Mouse (Mus musculus) lung, postnatal 0 days (tissue): Measurements from ENCODE around the gene Galnt11. TPM values are rescaled to one million over a fixed set of nuclear protein-coding genes. Genes with fewer than 3 reads are reported as not detected.

Experiments
- ATAC-seq: fragments of 200-750 bp; cut with Nextera tagmentation; 2 replicates; pipeline ENCODE4 v1.8.0; 2017; ENCODE audit warnings: moderate library complexity
- DNase-seq: peaks from one replicate; pipeline ENCODE4 v3.0.0-alpha.2; 2016; ENCODE audit warnings: low spot score
- H3K27ac ChIP-seq: fragments of 300-500 bp; sonication (generic); 2 replicates; pipeline ENCODE4 v1.5.1; 2014; ENCODE audit warnings: antibody characterized with exemption, mild to moderate bottlenecking, low read length, mixed read lengths
- H3K27me3 ChIP-seq: fragments of 300-500 bp; sonication (generic); replicated peaks from 2 replicates; pipeline ENCODE4 v1.6.1; 2014; ENCODE audit warnings: low read length, mixed read lengths; ENCODE audit not compliant: insufficient read depth
- H3K36me3 ChIP-seq: fragments of 300-500 bp; sonication (generic); 2 replicates; pipeline ENCODE4 v1.6.1; 2014; ENCODE audit warnings: low read length, mixed read lengths; ENCODE audit not compliant: insufficient read depth
- H3K4me1 ChIP-seq: fragments of 300-500 bp; sonication (generic); 2 replicates; pipeline ENCODE4 v1.6.1; 2014; ENCODE audit warnings: antibody characterized with exemption, low read depth, low read length, mixed read lengths; ENCODE audit not compliant: insufficient read depth
- H3K4me2 ChIP-seq: fragments of 300-500 bp; sonication (generic); replicated peaks from 2 replicates; pipeline ENCODE4 v1.6.1; 2014; ENCODE audit warnings: low read depth, mild to moderate bottlenecking, low read length, moderate library complexity, mixed read lengths
- H3K4me3 ChIP-seq: fragments of 300-500 bp; sonication (generic); 2 replicates; pipeline ENCODE4 v1.5.1; 2014; ENCODE audit warnings: low read depth, low read length
- H3K9ac ChIP-seq: fragments of 300-500 bp; sonication (generic); replicated peaks from 2 replicates; pipeline ENCODE4 v1.6.1; 2014; ENCODE audit warnings: low read depth, mild to moderate bottlenecking
- H3K9me3 ChIP-seq: fragments of 300-500 bp; sonication (generic); 2 replicates; pipeline ENCODE4 v1.6.1; 2016; ENCODE audit warnings: low read length, mixed read lengths
- CTCF ChIP-seq: IDR thresholded peaks from 2 replicates; pipeline ENCODE4 v1.5.1; 2016; ENCODE audit warnings: antibody characterized with exemption, mild to moderate bottlenecking
- EP300 ChIP-seq: IDR thresholded peaks from 2 replicates; pipeline ENCODE4 v1.6.1; 2016; ENCODE audit warnings: antibody characterized with exemption, mild to moderate bottlenecking, control low read depth
- WGBS: fragments of 180-500 bp; shearing (Covaris S2); extraction: QIAGEN DNeasy Blood & Tissue Kit; methylation state at CpG from one replicate; pipeline ENCODE4 v1.1.7; 2014; 5-methylcytosine and 5-hydroxymethylcytosine counted together
- polyA plus RNA-seq: library from polyadenylated mRNA; unstranded; fragments of >200 nt; fragmentation: Nextera tagmentation; extraction: Ambion mirVana; gene quantifications from 2 replicates; pipeline ENCODE4 v1.2.1, GENCODE M21; 2015

Gene Galnt11
- polyA plus RNA-seq, 1 experiment from 2014 or later: 25.1 TPM

- H3K9me3 ChIP-seq: no peaks in the 10 kb centered on the region
- no peaks in the 10 kb centered on the region for H3K27me3 ChIP-seq
- peaks cover 36% of the 10 kb centered on the region for H3K36me3 ChIP-seq
- ATAC-seq: no peak
- H3K4me2 ChIP-seq: no peak overlapping the region
- no peak overlapping the region for H3K4me3 ChIP-seq
- no peak overlapping the region for H3K27ac ChIP-seq
- H3K4me1 ChIP-seq: no peaks in the 10 kb centered on the region
- DNase-seq: no peak
- H3K9ac ChIP-seq: no peak overlapping the region
- no peak for TF ChIP-seq EP300
- no peak for TF ChIP-seq CTCF
- 68% methylated on average over 6 of the region's 6 CpGs for WGBS
Observed at GRCm38 (mm10) chr5:25313881-25314280, 92.2 kb downstream of the Galnt11 start.

Other genes with a start within 250 kb of the Galnt11 start
- 16.2 and 17.0 TPM in 2 replicates for gene Prkag2, start 121.3 kb upstream of the Galnt11 start, polyA plus RNA-seq
- not detected in 2 replicates for gene Galntl5, start 40.4 kb upstream of the Galnt11 start, polyA plus RNA-seq
- 1.4 TPM in 1 of 2 replicates, not detected in the other for gene E130116L18Rik, start 1.2 kb downstream of the Galnt11 start, polyA plus RNA-seq